Mouse (Mus musculus): ENCODE measurements around the gene Dnajb11. TPM values are rescaled to one million over a fixed set of nuclear protein-coding genes. Genes with fewer than 3 reads are reported as not detected.
A peak's percentile ranks its signal among the peaks of the same experiment; 100 is the strongest.

Dnajb11 gene
- polyA plus RNA-seq, 1 experiment: 41.4 TPM

DNA sequence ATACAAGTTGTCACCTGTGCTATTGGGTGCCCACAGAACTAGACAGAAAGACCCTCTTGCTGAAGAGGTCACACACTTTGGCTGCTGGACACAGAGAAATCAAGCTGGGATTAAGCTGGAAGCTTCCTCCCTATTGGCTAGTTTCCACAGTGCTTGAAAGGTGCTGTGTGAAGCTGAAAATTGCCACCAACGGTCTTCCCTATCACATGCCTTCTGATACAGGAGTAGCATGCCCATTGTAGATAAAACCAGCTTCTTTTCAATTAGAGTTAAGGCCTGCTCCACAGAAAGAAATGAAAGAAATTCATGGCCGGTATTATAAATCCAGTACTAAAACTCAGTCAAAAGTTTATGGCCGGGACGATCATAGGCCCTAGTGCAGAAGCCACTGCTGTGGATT, 4.9 kb upstream of the Dnajb11 start:
- TF ChIP-seq CTCF (IDR thresholded peaks at IDR 0.05; ENCODE audit: borderline replicate concordance, extremely low read depth, insufficient read depth, insufficient read length) (no peak), POLR2A (IDR thresholded peaks at IDR 0.05; ENCODE audit: borderline replicate concordance, extremely low read depth, insufficient read depth, insufficient read length, poor library complexity, severe bottlenecking) (no peak)
- DNase-seq (ENCODE audit: low read depth): no peak

- DNase-seq (ENCODE audit: low read depth): no peak
- no peak for TF ChIP-seq CTCF (IDR thresholded peaks at IDR 0.05; ENCODE audit: borderline replicate concordance, extremely low read depth, insufficient read depth, insufficient read length)
- no peak for TF ChIP-seq POLR2A (IDR thresholded peaks at IDR 0.05; ENCODE audit: borderline replicate concordance, extremely low read depth, insufficient read depth, insufficient read length, poor library complexity, severe bottlenecking)
Observed at GRCm38 (mm10) chr16:22856773-22857172, 872 bp upstream of the Dnajb11 start.

DNA sequence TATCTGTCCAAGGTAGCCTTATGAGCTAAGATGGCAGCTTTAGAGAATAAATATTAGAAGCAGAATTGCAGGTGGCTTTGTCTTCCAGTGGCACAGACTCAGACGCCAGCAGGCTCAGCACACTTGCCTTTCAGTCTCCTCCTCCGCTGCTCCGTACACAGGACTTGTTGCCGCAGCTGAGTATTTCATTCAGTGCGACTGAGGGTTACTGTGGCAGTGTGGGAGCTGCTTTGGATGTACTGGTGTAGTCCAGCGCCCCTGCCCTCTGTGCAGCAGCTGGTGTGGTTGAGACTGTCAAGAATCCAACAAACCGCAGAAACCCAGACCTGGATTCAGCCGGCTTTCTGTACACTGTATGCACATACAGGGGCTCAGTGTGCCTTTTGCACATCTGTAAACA, 14.8 kb downstream of the Dnajb11 start:
- no peak for TF ChIP-seq CTCF (IDR thresholded peaks at IDR 0.05; ENCODE audit: borderline replicate concordance, extremely low read depth, insufficient read depth, insufficient read length)
- DNase-seq (ENCODE audit: low read depth): no peak

- DNase-seq (ENCODE audit: low read depth): peak; percentile 19
- no peak for TF ChIP-seq CTCF (IDR thresholded peaks at IDR 0.05; ENCODE audit: borderline replicate concordance, extremely low read depth, insufficient read depth, insufficient read length)
- TF ChIP-seq POLR2A (IDR thresholded peaks at IDR 0.05; ENCODE audit: borderline replicate concordance, extremely low read depth, insufficient read depth, insufficient read length, poor library complexity, severe bottlenecking): no peak
Observed at GRCm38 (mm10) chr16:22873369-22873768, 15.7 kb downstream of the Dnajb11 start.

DNA sequence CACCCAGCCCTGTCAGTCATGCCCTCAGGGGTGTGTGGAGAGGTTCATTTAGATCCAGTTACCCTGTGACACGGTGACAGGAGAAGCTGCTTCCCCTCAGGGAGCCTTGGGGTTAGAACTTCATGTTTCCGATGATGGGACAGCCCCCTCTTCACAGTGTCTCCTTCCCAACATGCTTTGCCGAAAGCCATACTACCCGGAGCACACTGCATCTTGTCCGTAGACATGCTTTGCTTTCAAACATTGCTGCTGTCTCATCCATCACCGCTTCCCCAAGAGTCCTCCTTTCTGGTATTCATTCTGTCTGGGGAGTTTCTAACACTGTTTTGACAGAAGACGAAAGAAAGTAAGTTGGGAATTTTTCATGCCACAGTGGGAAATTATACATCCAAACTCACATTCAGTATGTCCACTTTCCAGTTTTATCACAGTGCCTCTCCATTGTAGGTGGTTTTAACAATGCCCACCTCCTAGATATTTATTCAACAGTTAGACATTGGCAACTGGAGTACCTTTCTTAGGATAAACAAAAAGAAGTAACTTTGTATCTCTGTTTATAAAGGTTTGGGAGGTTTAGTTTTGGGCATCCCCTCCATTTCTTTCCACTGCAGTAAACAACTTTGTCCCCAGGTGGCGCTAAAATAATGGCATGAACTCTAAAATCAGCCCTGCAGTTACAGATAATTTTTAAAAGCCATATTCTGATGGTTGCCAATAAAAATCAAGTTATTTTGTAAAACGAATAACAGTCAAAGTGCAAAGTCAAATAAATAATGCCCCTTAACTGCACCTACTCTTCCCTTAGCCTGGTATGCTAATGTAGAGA, 18.8 kb downstream of the Dnajb11 start:
- DNase-seq (ENCODE audit: low read depth): peak; percentile 37
- TF ChIP-seq POLR2A (IDR thresholded peaks at IDR 0.05; ENCODE audit: borderline replicate concordance, extremely low read depth, insufficient read depth, insufficient read length, poor library complexity, severe bottlenecking) (no peak), CTCF (IDR thresholded peaks at IDR 0.05; ENCODE audit: borderline replicate concordance, extremely low read depth, insufficient read depth, insufficient read length) (peak; percentile 52; the same call in 1 of the 2 replicates)

DNA sequence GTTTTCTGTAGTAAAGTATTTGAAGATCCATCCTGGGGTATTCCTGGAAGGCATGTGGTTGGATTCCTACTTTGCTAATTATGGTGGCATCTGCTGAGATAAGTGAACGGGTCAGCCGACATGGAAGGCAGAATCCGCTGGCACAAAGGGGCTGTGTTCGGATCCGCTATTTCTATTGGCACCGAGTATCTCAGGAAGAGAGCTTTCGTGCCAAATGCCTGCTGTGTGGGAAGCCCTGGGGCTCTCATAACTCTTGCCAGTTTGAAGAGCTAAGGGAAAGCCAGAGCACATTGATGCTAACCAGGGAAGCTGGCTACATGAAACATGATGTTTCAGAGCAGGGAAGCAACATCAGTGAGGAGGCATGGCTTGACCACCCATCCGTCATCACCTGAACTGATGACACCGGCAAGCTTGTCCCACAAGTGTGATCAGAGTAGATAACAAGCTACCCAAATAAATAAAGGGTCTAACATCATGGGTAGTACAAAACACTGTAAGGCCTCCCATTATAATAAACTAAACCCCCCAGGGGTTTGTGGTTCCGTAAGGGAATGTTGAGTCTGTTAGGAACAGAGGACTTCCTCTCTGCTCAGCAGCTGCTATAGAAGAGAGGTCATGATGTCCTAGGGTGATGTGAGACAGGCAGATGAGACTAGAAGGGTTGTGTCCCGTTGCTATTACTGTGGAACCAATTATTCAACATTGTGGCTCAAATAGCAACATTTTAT, 20.2 kb downstream of the Dnajb11 start:
- peak; percentile 64 for DNase-seq (ENCODE audit: low read depth)
- no peak for TF ChIP-seq CTCF (IDR thresholded peaks at IDR 0.05; ENCODE audit: borderline replicate concordance, extremely low read depth, insufficient read depth, insufficient read length)
- TF ChIP-seq POLR2A (IDR thresholded peaks at IDR 0.05; ENCODE audit: borderline replicate concordance, extremely low read depth, insufficient read depth, insufficient read length, poor library complexity, severe bottlenecking): no peak

DNA sequence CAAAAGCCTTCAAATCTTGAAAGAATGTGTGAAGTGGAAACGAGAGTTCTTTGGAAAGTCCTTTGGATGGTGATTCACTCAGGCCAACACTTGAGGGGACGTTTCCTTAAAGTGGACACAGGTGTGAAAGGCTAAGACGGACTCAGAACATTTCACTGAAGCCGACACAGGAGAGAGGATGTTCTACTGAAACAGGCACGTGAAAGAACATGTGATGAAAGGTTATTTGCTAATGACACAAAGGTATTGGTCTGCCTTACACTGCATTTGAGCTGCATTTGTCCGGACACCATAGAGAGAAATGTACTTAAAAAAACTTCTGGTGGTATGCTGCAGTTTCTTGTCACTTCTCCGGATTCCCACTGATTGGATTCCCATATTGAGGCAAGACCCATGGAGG, 21.1 kb downstream of the Dnajb11 start:
- DNase-seq (ENCODE audit: low read depth): no peak
- TF ChIP-seq POLR2A (IDR thresholded peaks at IDR 0.05; ENCODE audit: borderline replicate concordance, extremely low read depth, insufficient read depth, insufficient read length, poor library complexity, severe bottlenecking): no peak
- TF ChIP-seq CTCF (IDR thresholded peaks at IDR 0.05; ENCODE audit: borderline replicate concordance, extremely low read depth, insufficient read depth, insufficient read length): no peak

DNA sequence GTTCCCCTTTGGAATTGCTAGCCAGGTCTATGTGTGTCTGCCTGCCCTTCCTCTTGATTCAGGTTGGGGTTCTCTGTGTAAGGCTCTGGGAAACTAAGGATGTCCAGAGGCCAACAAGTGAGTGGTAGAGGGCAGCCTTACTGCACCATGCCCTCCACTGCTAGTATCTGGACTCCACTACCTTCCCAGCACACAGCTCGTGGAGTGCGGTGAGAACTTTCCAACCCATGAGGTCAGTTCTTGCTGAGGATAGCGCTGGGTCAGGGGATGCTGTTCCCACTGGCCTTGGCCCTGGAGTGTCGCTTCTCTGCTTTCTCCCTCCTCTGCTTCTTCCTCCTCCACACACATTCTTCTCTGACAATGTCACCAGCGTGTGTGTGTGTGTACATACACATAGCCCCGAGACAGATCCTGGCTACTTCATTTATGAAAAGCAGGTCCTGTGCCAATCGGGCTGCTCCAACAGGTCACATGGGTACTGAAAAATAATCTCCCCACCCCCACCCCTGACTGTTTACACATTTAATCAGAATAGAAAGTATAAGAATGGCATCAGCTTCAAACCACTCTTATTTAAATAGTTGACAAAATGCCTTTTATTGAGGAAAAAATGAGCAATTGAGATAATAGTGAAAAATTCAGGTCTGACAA, 22.4 kb downstream of the Dnajb11 start:
- no peak for TF ChIP-seq POLR2A (IDR thresholded peaks at IDR 0.05; ENCODE audit: borderline replicate concordance, extremely low read depth, insufficient read depth, insufficient read length, poor library complexity, severe bottlenecking)
- TF ChIP-seq CTCF (IDR thresholded peaks at IDR 0.05; ENCODE audit: borderline replicate concordance, extremely low read depth, insufficient read depth, insufficient read length): no peak

DNA sequence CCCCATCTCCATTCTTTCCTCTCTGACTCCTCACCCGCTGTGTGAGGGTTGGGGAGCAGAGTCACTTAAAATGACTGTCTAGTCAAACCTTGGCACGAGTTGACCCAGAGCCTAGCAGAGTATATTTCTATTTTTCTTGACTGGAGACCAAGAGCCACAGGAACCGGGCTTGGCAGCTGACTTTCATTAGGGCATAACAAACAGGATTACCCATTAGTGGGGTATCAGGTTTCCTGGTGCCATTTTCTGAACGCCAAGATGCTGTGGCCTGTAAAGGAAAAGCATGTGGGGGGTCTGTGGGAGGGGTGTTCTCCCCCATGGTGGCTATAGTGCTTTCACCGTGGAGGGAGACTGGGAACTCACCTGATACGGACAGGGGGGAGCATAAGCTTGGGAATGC, 23.3 kb downstream of the Dnajb11 start:
- DNase-seq (ENCODE audit: low read depth): peak; percentile 51
- TF ChIP-seq CTCF (IDR thresholded peaks at IDR 0.05; ENCODE audit: borderline replicate concordance, extremely low read depth, insufficient read depth, insufficient read length) (no peak), POLR2A (IDR thresholded peaks at IDR 0.05; ENCODE audit: borderline replicate concordance, extremely low read depth, insufficient read depth, insufficient read length, poor library complexity, severe bottlenecking) (no peak)

More for the DNA sequence above, 22.4 kb downstream of the Dnajb11 start:
- no peak for DNase-seq (ENCODE audit: low read depth)

DNA sequence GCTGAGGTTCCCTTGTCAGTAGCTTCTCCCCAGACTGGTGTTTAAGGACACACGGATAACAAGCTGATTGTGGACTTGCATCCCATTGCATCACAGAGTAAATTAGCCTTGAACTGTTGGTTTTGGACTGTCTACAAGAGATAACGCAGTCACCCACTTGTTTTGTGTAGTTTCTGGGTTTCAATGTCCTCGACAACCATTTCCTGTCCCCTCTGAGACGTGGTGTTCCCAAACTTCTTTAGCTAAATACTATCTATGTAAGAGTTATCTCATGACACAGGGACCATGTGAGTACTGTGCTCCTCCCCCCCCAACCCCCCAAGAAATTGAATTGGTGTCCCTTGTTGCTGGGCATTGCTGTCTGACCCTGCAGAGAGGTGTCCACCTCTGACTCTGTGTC, 23.8 kb downstream of the Dnajb11 start:
- no peak for DNase-seq (ENCODE audit: low read depth)
- TF ChIP-seq CTCF (IDR thresholded peaks at IDR 0.05; ENCODE audit: borderline replicate concordance, extremely low read depth, insufficient read depth, insufficient read length): no peak
- no peak for TF ChIP-seq POLR2A (IDR thresholded peaks at IDR 0.05; ENCODE audit: borderline replicate concordance, extremely low read depth, insufficient read depth, insufficient read length, poor library complexity, severe bottlenecking)

GRCm38 (mm10) chr16:22883441-22883840, 25.8 kb downstream of the Dnajb11 start:
- no peak for DNase-seq (ENCODE audit: low read depth)
- TF ChIP-seq POLR2A (IDR thresholded peaks at IDR 0.05; ENCODE audit: borderline replicate concordance, extremely low read depth, insufficient read depth, insufficient read length, poor library complexity, severe bottlenecking) (no peak), CTCF (IDR thresholded peaks at IDR 0.05; ENCODE audit: borderline replicate concordance, extremely low read depth, insufficient read depth, insufficient read length) (no peak)
